Mouse (Mus musculus) heart, postnatal 0 days (tissue): ENCODE results near the gene Gtf3a.

Experiments used
- CTCF ChIP-seq: IDR thresholded peaks from 2 replicates; pipeline ENCODE4 v1.5.1; 2016; ENCODE audit warnings: antibody characterized with exemption, control low read depth, low read depth
- EP300 ChIP-seq: IDR thresholded peaks from 2 replicates; pipeline ENCODE4 v1.6.1; 2016; ENCODE audit warnings: antibody characterized with exemption, low read depth

- peak; percentile 3; the same call in 1 of the 2 replicates for TF ChIP-seq CTCF
- no peak for TF ChIP-seq EP300
These were observed 32.2 kb upstream of the Gtf3a start for GRCm38 (mm10) chr5:146916273-146916672.
